In genomic region chr10:18480836-18481235, GRCm38 (mm10) we compare ENCODE assay signal across 14 mouse cellular contexts.
DNase-seq lines count a peak whose midpoint lies in the region; ATAC-seq and TF ChIP-seq lines count a peak whose summit lies in the region.
"Had no signal": no experiment of that assay in that cellular context is flagged by ENCODE, and none has a peak within 500 bp of the region (broad histone marks: within the 10 kb centered on the region; RNA-seq: fewer than 3 reads in every experiment).

No protein-coding gene starts in this region.

- peak overlapping the region; percentile 59 for H3K27ac ChIP-seq in gastrocnemius, adult 2 months
- no peak overlapping the region for H3K27ac ChIP-seq in forebrain, embryonic 12.5 days
- H3K27ac ChIP-seq: embryonic facial prominence, embryonic 13.5 days had no signal

- no peak overlapping the region for H3K9ac ChIP-seq in forebrain, embryonic 12.5 days
- H3K9ac ChIP-seq: embryonic facial prominence, embryonic 13.5 days had no signal

- H3K4me2 ChIP-seq in forebrain, embryonic 12.5 days = no peak overlapping the region
- H3K4me2 ChIP-seq: embryonic facial prominence, embryonic 13.5 days; midbrain, embryonic 11.5 days had no signal

- DNase-seq in gastrocnemius, adult 2 months = no peak
- no peak for DNase-seq in gastrocnemius, postnatal 36 days
- peak; percentile 49 for DNase-seq in layer of hippocampus, adult 9-11 months
- DNase-seq in layer of hippocampus, adult 8-10 months (ENCODE audit: low spot score in 2 of 2) = no peak
- DNase-seq in adipocyte (ENCODE audit: low spot score) = peak; percentile 5
- DNase-seq in skeletal muscle tissue, adult 2 months (ENCODE audit: low read depth, low spot score) = peak; percentile 23
- DNase-seq: cerebellum, postnatal 14 days; gastrocnemius, postnatal 10 days; thymus, postnatal 25 days had no signal

- no peaks in the 10 kb centered on the region for H3K27me3 ChIP-seq in forebrain, embryonic 12.5 days
- H3K27me3 ChIP-seq: CH12.LX; embryonic facial prominence, embryonic 13.5 days had no signal

- no peaks in the 10 kb centered on the region for H3K9me3 ChIP-seq in forebrain, embryonic 12.5 days
- H3K9me3 ChIP-seq: embryonic facial prominence, embryonic 13.5 days had no signal

- H3K4me3 ChIP-seq in gastrocnemius, adult 2 months = no peak overlapping the region; the same call in 1 of the 2 replicates
- H3K4me3 ChIP-seq in forebrain, embryonic 12.5 days (replicated peaks) = no peak overlapping the region
- H3K4me3 ChIP-seq: embryonic facial prominence, embryonic 13.5 days had no signal

- no peaks in the 10 kb centered on the region; the same call in 1 of the 2 replicates for H3K36me3 ChIP-seq in forebrain, embryonic 12.5 days (replicated peaks)
- H3K36me3 ChIP-seq: embryonic facial prominence, embryonic 13.5 days had no signal

- no peak for TF ChIP-seq CTCF in gastrocnemius, adult 2 months (IDR thresholded peaks at IDR 0.05)

- ATAC-seq in forebrain, embryonic 12.5 days (ENCODE audit: low FRiP score) = no peak
- ATAC-seq: lung, postnatal 0 days had no signal

- intact Hi-C loops in gastrocnemius, adult 2 months (cut with DNase I) = no loop called here
- intact Hi-C loops in gastrocnemius, postnatal 36 days (cut with DNase I) = no loop called here

- WGBS in forebrain, embryonic 12.5 days = 92% methylated on average over 10 of the region's 10 CpGs

- peaks cover 17% of the 10 kb centered on the region for H3K4me1 ChIP-seq in forebrain, embryonic 12.5 days

Comparison
In these comparisons a context has a peak if more than half of its experiments do, and no peak if none do; other contexts are left out.
1. DNase-seq: peak in layer of hippocampus, adult 9-11 months (single experiment), adipocyte (single experiment) and skeletal muscle tissue, adult 2 months (single experiment); none in gastrocnemius, adult 2 months (single experiment), gastrocnemius, postnatal 36 days (0 of 2) and layer of hippocampus, adult 8-10 months (0 of 2).